In genomic region chrX:37013870-37014269, GRCm38 (mm10) we compare ENCODE assay signal across 34 mouse cellular contexts. TPM values are rescaled to one million over a fixed set of nuclear protein-coding genes. Genes with fewer than 3 reads are reported as not detected.
"Had no signal": no experiment of that assay in that cellular context is flagged by ENCODE, and none has a peak within 500 bp of the region (broad histone marks: within the 10 kb centered on the region; RNA-seq: fewer than 3 reads in every experiment).

No protein-coding gene starts in this region.

- H3K27me3 ChIP-seq: heart, embryonic 12.5 days; hindbrain, embryonic 12.5 days; intestine, embryonic 15.5 days; limb, embryonic 12.5 days had no signal

- H3K4me1 ChIP-seq: heart, embryonic 10.5 days; heart, embryonic 12.5 days; hindbrain, embryonic 10.5 days; hindbrain, embryonic 12.5 days; intestine, embryonic 15.5 days; limb, embryonic 10.5 days; limb, embryonic 12.5 days had no signal

- H3K4me2 ChIP-seq: heart, embryonic 12.5 days; hindbrain, embryonic 12.5 days; hindbrain, embryonic 14.5 days; intestine, embryonic 15.5 days; limb, embryonic 12.5 days had no signal

- H3K27ac ChIP-seq: gastrocnemius, adult 2 months; heart, embryonic 10.5 days; hindbrain, embryonic 10.5 days; hindbrain, embryonic 12.5 days; hindbrain, embryonic 14.5 days; intestine, embryonic 15.5 days; layer of hippocampus, adult 2 months; left cerebral cortex, adult 2 months; limb, embryonic 10.5 days; limb, embryonic 12.5 days had no signal

- H3K9ac ChIP-seq: heart, embryonic 12.5 days; hindbrain, embryonic 12.5 days; hindbrain, embryonic 14.5 days; intestine, embryonic 15.5 days; limb, embryonic 12.5 days had no signal

- H3K36me3 ChIP-seq: heart, embryonic 10.5 days; heart, embryonic 12.5 days; hindbrain, embryonic 10.5 days; hindbrain, embryonic 12.5 days; intestine, embryonic 15.5 days; limb, embryonic 10.5 days; limb, embryonic 12.5 days had no signal

- DNase-seq: gastrocnemius, adult 2 months; gastrocnemius, postnatal 10 days; gastrocnemius, postnatal 25 days; heart, adult 18-20 months; heart, postnatal 10 days; heart, postnatal 4 days; kidney, adult 18-20 months; kidney, adult 8-10 months; kidney, postnatal 10 days; kidney, postnatal 25 days; kidney, postnatal 4 days had no signal

- H3K9me3 ChIP-seq: heart, embryonic 10.5 days; heart, embryonic 12.5 days; hindbrain, embryonic 10.5 days; hindbrain, embryonic 12.5 days; intestine, embryonic 15.5 days; limb, embryonic 10.5 days; limb, embryonic 12.5 days had no signal

- H3K4me3 ChIP-seq: gastrocnemius, adult 2 months; heart, embryonic 10.5 days; heart, embryonic 12.5 days; hindbrain, embryonic 10.5 days; hindbrain, embryonic 12.5 days; intestine, embryonic 15.5 days; layer of hippocampus, adult 2 months; left cerebral cortex, adult 2 months; limb, embryonic 10.5 days; limb, embryonic 12.5 days had no signal

- ATAC-seq: hindbrain, embryonic 16.5 days; inflammation-experienced regulatory T-cells, adult 6 months; intestine, embryonic 15.5 days; intestine, postnatal 0 days had no signal

RNA-seq across cellular contexts. Expression of gene Sowahd, which starts 34.8 kb away (rescaled TPM):
- total RNA-seq: gastrocnemius, adult 2 months; gastrocnemius, postnatal 10 days; gastrocnemius, postnatal 25 days; heart, adult 18-20 months; heart, adult 8-10 months; heart, postnatal 10 days; heart, postnatal 25 days; heart, postnatal 4 days; layer of hippocampus, adult 2 months; layer of hippocampus, postnatal 10 days; layer of hippocampus, postnatal 25 days; left cerebral cortex, adult 2 months; left cerebral cortex, postnatal 14 days; left cerebral cortex, postnatal 36 days had no signal
- polyA plus RNA-seq: heart, embryonic 14.5 days; hindbrain, embryonic 10.5 days; hindbrain, embryonic 12.5 days; hindbrain, embryonic 14.5 days; inflammation-experienced regulatory T-cells, adult 6 months; intestine, embryonic 15.5 days; intestine, postnatal 0 days; kidney, embryonic 14.5 days; kidney, embryonic 16.5 days; limb, embryonic 12.5 days; limb, embryonic 14.5 days had no signal
